Mouse (Mus musculus): ENCODE results near the gene Med13.
"Not testable (repeated sequence)": the region's sequence is repeated elsewhere in the genome, so short reads cannot be mapped to it uniquely, and the experiment has no call there.

DNA sequence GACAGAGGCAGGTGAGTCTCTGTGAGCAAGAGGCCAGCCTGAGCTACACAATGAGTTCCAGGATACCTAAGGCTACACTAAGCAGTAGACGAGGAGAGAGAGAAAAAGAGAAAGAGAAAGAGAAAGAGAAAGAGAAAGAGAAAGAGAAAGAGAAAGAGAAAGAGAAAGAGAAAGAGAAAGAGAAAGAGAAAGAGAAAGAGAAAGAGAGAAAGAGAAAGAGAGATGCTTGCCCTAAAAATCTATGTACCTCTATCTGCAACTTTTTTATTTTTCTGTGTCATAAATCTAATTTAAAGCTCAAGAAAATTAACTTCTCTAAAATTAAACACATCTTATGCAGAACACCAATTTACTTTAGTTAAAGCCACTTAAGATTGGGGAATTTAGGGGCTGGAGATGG lies 12.5 kb downstream of the Med13 start:
- not testable (repeated sequence) for TF ChIP-seq CTCF, EP300 (IDR thresholded peaks at IDR 0.05; ENCODE audit: low read depth)
